Mouse (Mus musculus): ENCODE data around the gene 1700067K01Rik. TPM values are rescaled to one million over a fixed set of nuclear protein-coding genes. Genes with fewer than 3 reads are reported as not detected.

1700067K01Rik gene
- polyA plus RNA-seq, 1 experiment, result 3.0 TPM

- 3% methylated on average over 83 of the region's 83 CpGs for WGBS
- no peaks in the 10 kb centered on the region for H3K4me1 ChIP-seq (ENCODE audit: control insufficient read depth, insufficient read depth, low read length)
- H3K4me3 ChIP-seq (replicated peaks; ENCODE audit: control insufficient read depth, low read depth, low read length), result peak overlapping the region; percentile 44
- no peak overlapping the region; the same call in 1 of the 2 replicates for H3K27ac ChIP-seq (ENCODE audit: control insufficient read depth, insufficient read depth, low read depth, low read length, poor library complexity)
- TF ChIP-seq POLR2A (IDR thresholded peaks at IDR 0.05; ENCODE audit: borderline replicate concordance, control insufficient read depth, low read depth, low read length) (no peak), CTCF (IDR thresholded peaks at IDR 0.05; ENCODE audit: control insufficient read depth, insufficient read depth, low read length) (peak; percentile 55; the same call in 1 of the 2 replicates)
Observed at GRCm38 (mm10) chr8:84010625-84011611, 9.6 kb downstream of the 1700067K01Rik start.

GRCm38 (mm10) chr8:84011705-84012498, 10.6 kb downstream of the 1700067K01Rik start, which contains the start of gene 2210011C24Rik:
Gene 2210011C24Rik, minus strand, starts transcription at chr8:84012171.
- Histone ChIP-seq H3K4me3 (replicated peaks; ENCODE audit: control insufficient read depth, low read depth, low read length) (peak within 1 kb of the TSS; percentile 44), H3K4me1 (ENCODE audit: control insufficient read depth, insufficient read depth, low read length) (no peaks in the 10 kb centered on the region), H3K27ac (ENCODE audit: control insufficient read depth, insufficient read depth, low read depth, low read length, poor library complexity) (no peak within 1 kb of the TSS; the same call in 1 of the 2 replicates)
- 2% methylated on average over 45 of the region's 45 CpGs for WGBS
- no peak for TF ChIP-seq CTCF (IDR thresholded peaks at IDR 0.05; ENCODE audit: control insufficient read depth, insufficient read depth, low read length)
- TF ChIP-seq POLR2A (IDR thresholded peaks at IDR 0.05; ENCODE audit: borderline replicate concordance, control insufficient read depth, low read depth, low read length), result no peak

- H3K4me3 ChIP-seq (replicated peaks; ENCODE audit: control insufficient read depth, low read depth, low read length), result no peak overlapping the region
- no peak overlapping the region for H3K27ac ChIP-seq (ENCODE audit: control insufficient read depth, insufficient read depth, low read depth, low read length, poor library complexity)
- H3K4me1 ChIP-seq (ENCODE audit: control insufficient read depth, insufficient read depth, low read length), result no peaks in the 10 kb centered on the region
- WGBS, result 24% methylated on average over 35 of the region's 35 CpGs
- TF ChIP-seq CTCF (IDR thresholded peaks at IDR 0.05; ENCODE audit: control insufficient read depth, insufficient read depth, low read length) (no peak), POLR2A (IDR thresholded peaks at IDR 0.05; ENCODE audit: borderline replicate concordance, control insufficient read depth, low read depth, low read length) (no peak)
Observed at GRCm38 (mm10) chr8:84012499-84013165, 11.3 kb downstream of the 1700067K01Rik start.

- 92% methylated on average over 5 of the region's 5 CpGs for WGBS
- TF ChIP-seq CTCF (IDR thresholded peaks at IDR 0.05; ENCODE audit: control insufficient read depth, insufficient read depth, low read length) (no peak), POLR2A (IDR thresholded peaks at IDR 0.05; ENCODE audit: borderline replicate concordance, control insufficient read depth, low read depth, low read length) (no peak)
- Histone ChIP-seq H3K4me1 (ENCODE audit: control insufficient read depth, insufficient read depth, low read length) (no peaks in the 10 kb centered on the region), H3K4me3 (replicated peaks; ENCODE audit: control insufficient read depth, low read depth, low read length) (no peak overlapping the region), H3K27ac (ENCODE audit: control insufficient read depth, insufficient read depth, low read depth, low read length, poor library complexity) (no peak overlapping the region)
Observed at GRCm38 (mm10) chr8:84015833-84016232, 14.5 kb downstream of the 1700067K01Rik start.

- Histone ChIP-seq H3K4me1 (ENCODE audit: control insufficient read depth, insufficient read depth, low read length) (no peaks in the 10 kb centered on the region), H3K4me3 (replicated peaks; ENCODE audit: control insufficient read depth, low read depth, low read length) (no peak overlapping the region), H3K27ac (ENCODE audit: control insufficient read depth, insufficient read depth, low read depth, low read length, poor library complexity) (no peak overlapping the region)
- 52% methylated on average over 9 of the region's 9 CpGs for WGBS
- TF ChIP-seq CTCF (IDR thresholded peaks at IDR 0.05; ENCODE audit: control insufficient read depth, insufficient read depth, low read length), result no peak
- no peak for TF ChIP-seq POLR2A (IDR thresholded peaks at IDR 0.05; ENCODE audit: borderline replicate concordance, control insufficient read depth, low read depth, low read length)
Observed at GRCm38 (mm10) chr8:84019738-84020137, 18.4 kb downstream of the 1700067K01Rik start.

- WGBS, result 48% methylated on average over 18 of the region's 18 CpGs
- Histone ChIP-seq H3K4me3 (replicated peaks; ENCODE audit: control insufficient read depth, low read depth, low read length) (no peak within 1 kb of the TSS), H3K27ac (ENCODE audit: control insufficient read depth, insufficient read depth, low read depth, low read length, poor library complexity) (no peak within 1 kb of the TSS), H3K4me1 (ENCODE audit: control insufficient read depth, insufficient read depth, low read length) (no peaks in the 10 kb centered on the region)
- TF ChIP-seq POLR2A (IDR thresholded peaks at IDR 0.05; ENCODE audit: borderline replicate concordance, control insufficient read depth, low read depth, low read length), result no peak
- TF ChIP-seq CTCF (IDR thresholded peaks at IDR 0.05; ENCODE audit: control insufficient read depth, insufficient read depth, low read length), result no peak
Observed at GRCm38 (mm10) chr8:84021096-84021495, 19.8 kb downstream of the 1700067K01Rik start, which contains the start of gene Palm3. Gene Palm3, plus strand, starts transcription at chr8:84021471.

GRCm38 (mm10) chr8:84021569-84021968, 20.3 kb downstream of the 1700067K01Rik start:
- WGBS, result 70% methylated on average over 12 of the region's 12 CpGs

More at GRCm38 (mm10) chr8:84021569-84021968, 20.3 kb downstream of the 1700067K01Rik start:
- no peak overlapping the region for H3K27ac ChIP-seq (ENCODE audit: control insufficient read depth, insufficient read depth, low read depth, low read length, poor library complexity)
- no peaks in the 10 kb centered on the region for H3K4me1 ChIP-seq (ENCODE audit: control insufficient read depth, insufficient read depth, low read length)
- TF ChIP-seq POLR2A (IDR thresholded peaks at IDR 0.05; ENCODE audit: borderline replicate concordance, control insufficient read depth, low read depth, low read length) (no peak), CTCF (IDR thresholded peaks at IDR 0.05; ENCODE audit: control insufficient read depth, insufficient read depth, low read length) (no peak)
- no peak overlapping the region for H3K4me3 ChIP-seq (replicated peaks; ENCODE audit: control insufficient read depth, low read depth, low read length)
